Comparison of ENCODE assay signal across 14 mouse cellular contexts in the genomic region with DNA sequence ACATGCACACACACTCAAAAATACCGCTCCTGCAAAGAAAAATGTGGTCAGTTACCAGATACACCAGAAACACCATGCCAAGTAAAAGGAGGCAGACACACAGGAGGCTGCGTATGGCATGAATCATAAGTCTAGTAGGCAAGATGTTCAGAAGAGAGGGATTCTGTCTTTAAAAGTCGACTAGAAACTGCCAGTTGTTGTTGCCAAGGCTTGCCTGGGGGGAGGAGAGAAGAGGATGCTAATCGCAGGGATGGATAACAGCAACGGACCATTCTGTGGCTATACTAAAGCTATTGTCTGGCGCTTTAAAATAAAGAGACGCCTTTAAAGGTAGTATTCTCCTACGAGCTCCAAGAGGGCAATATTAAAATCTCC. TPM values are rescaled to one million over a fixed set of nuclear protein-coding genes. Genes with fewer than 3 reads are reported as not detected.
DNase-seq lines count a peak whose midpoint lies in the region; ATAC-seq and TF ChIP-seq lines count a peak whose summit lies in the region.
"Had no signal": no experiment of that assay in that cellular context is flagged by ENCODE, and none has a peak within 500 bp of the region (broad histone marks: within the 10 kb centered on the region; RNA-seq: fewer than 3 reads in every experiment).

No protein-coding gene starts in this region.

- 59% methylated on average over 8 of the region's 8 CpGs for WGBS in embryonic facial prominence, embryonic 12.5 days
- WGBS in embryonic facial prominence, embryonic 10.5 days: 66% methylated on average over 8 of the region's 8 CpGs
- 41% methylated on average over 8 of the region's 8 CpGs for WGBS in limb, embryonic 15.5 days
- WGBS in limb, embryonic 10.5 days: 48% methylated on average over 8 of the region's 8 CpGs
- 41% methylated on average over 8 of the region's 8 CpGs for WGBS in hindbrain, postnatal 0 days
- 36% methylated on average over 8 of the region's 8 CpGs for WGBS in stomach, embryonic 16.5 days

- peaks cover 50% of the 10 kb centered on the region for H3K4me1 ChIP-seq in embryonic facial prominence, embryonic 12.5 days
- H3K4me1 ChIP-seq in embryonic facial prominence, embryonic 10.5 days: peaks cover 53% of the 10 kb centered on the region
- peaks cover 45% of the 10 kb centered on the region for H3K4me1 ChIP-seq in limb, embryonic 15.5 days
- H3K4me1 ChIP-seq in limb, embryonic 10.5 days: peaks cover 47% of the 10 kb centered on the region
- H3K4me1 ChIP-seq in hindbrain, postnatal 0 days (ENCODE audit: insufficient read depth, low read length): peaks cover 34% of the 10 kb centered on the region
- peaks cover 37% of the 10 kb centered on the region for H3K4me1 ChIP-seq in stomach, embryonic 16.5 days (ENCODE audit: control insufficient read depth, insufficient read depth, low read length)

- intact Hi-C loops in left cerebral cortex, adult 2 months (cut with DNase I): loop anchor here (5.0 kb wide), 1 partner anchor 47 kb away; a partner anchor contains a TSS

- no peaks in the 10 kb centered on the region for H3K9me3 ChIP-seq in embryonic facial prominence, embryonic 12.5 days
- no peaks in the 10 kb centered on the region for H3K9me3 ChIP-seq in embryonic facial prominence, embryonic 10.5 days
- H3K9me3 ChIP-seq in limb, embryonic 15.5 days: no peaks in the 10 kb centered on the region
- H3K9me3 ChIP-seq in limb, embryonic 10.5 days (replicated peaks): no peaks in the 10 kb centered on the region
- H3K9me3 ChIP-seq in hindbrain, postnatal 0 days (ENCODE audit: low read length): no peaks in the 10 kb centered on the region
- no peaks in the 10 kb centered on the region for H3K9me3 ChIP-seq in stomach, embryonic 16.5 days (replicated peaks; ENCODE audit: control insufficient read depth, low read length)
- H3K9me3 ChIP-seq: forebrain, embryonic 15.5 days; liver, embryonic 15.5 days had no signal

- no peaks in the 10 kb centered on the region for H3K27me3 ChIP-seq in embryonic facial prominence, embryonic 12.5 days
- no peaks in the 10 kb centered on the region for H3K27me3 ChIP-seq in embryonic facial prominence, embryonic 10.5 days (replicated peaks; ENCODE audit: low read depth, poor library complexity, severe bottlenecking)
- H3K27me3 ChIP-seq in limb, embryonic 15.5 days: no peaks in the 10 kb centered on the region
- no peaks in the 10 kb centered on the region for H3K27me3 ChIP-seq in limb, embryonic 10.5 days (ENCODE audit: low read depth, poor library complexity, severe bottlenecking)
- H3K27me3 ChIP-seq in hindbrain, postnatal 0 days (ENCODE audit: insufficient read depth, low read length): no peaks in the 10 kb centered on the region
- H3K27me3 ChIP-seq in stomach, embryonic 16.5 days (ENCODE audit: control insufficient read depth, insufficient read depth, low read length): no peaks in the 10 kb centered on the region
- H3K27me3 ChIP-seq: forebrain, embryonic 15.5 days; liver, embryonic 15.5 days had no signal

- ATAC-seq in embryonic facial prominence, embryonic 12.5 days (ENCODE audit: insufficient number of reproducible peaks, insufficient read depth, low FRiP score, low TSS enrichment): no peak
- ATAC-seq in limb, embryonic 15.5 days (ENCODE audit: insufficient number of reproducible peaks, low FRiP score, low TSS enrichment, low read depth): no peak
- ATAC-seq in hindbrain, postnatal 0 days: no peak
- ATAC-seq in stomach, embryonic 16.5 days (ENCODE audit: insufficient read depth, low FRiP score): no peak
- ATAC-seq: forebrain, embryonic 15.5 days had no signal

- H3K4me2 ChIP-seq in embryonic facial prominence, embryonic 12.5 days (replicated peaks): no peak overlapping the region
- H3K4me2 ChIP-seq in limb, embryonic 15.5 days: 0 out of 2 replicates have a peak overlapping the region, but pooled peaks have one; percentile 12
- peak overlapping the region; percentile 19; the same call in 1 of the 2 replicates for H3K4me2 ChIP-seq in hindbrain, postnatal 0 days (ENCODE audit: low read depth, low read length)
- H3K4me2 ChIP-seq in stomach, embryonic 16.5 days (ENCODE audit: low read depth, low read length): peak overlapping the region; percentile 37; the same call in 1 of the 2 replicates
- H3K4me2 ChIP-seq: forebrain, embryonic 15.5 days; liver, embryonic 15.5 days had no signal

- H3K9ac ChIP-seq in embryonic facial prominence, embryonic 12.5 days: no peak overlapping the region
- no peak overlapping the region for H3K9ac ChIP-seq in limb, embryonic 15.5 days
- no peak overlapping the region for H3K9ac ChIP-seq in hindbrain, postnatal 0 days (replicated peaks; ENCODE audit: low read length)
- no peak overlapping the region for H3K9ac ChIP-seq in stomach, embryonic 16.5 days (ENCODE audit: low read length)
- H3K9ac ChIP-seq: forebrain, embryonic 15.5 days; liver, embryonic 15.5 days had no signal

- TF ChIP-seq CTCF in hindbrain, postnatal 0 days (IDR thresholded peaks at IDR 0.05; ENCODE audit: low read depth): no peak
- TF ChIP-seq CTCF in left cerebral cortex, adult 2 months (IDR thresholded peaks at IDR 0.05): no peak

- 0 out of 2 replicates have a peak overlapping the region, but pooled peaks have one; percentile 13 for H3K27ac ChIP-seq in embryonic facial prominence, embryonic 12.5 days
- no peak overlapping the region for H3K27ac ChIP-seq in embryonic facial prominence, embryonic 10.5 days (replicated peaks)
- H3K27ac ChIP-seq in limb, embryonic 15.5 days: no peak overlapping the region
- H3K27ac ChIP-seq in limb, embryonic 10.5 days: no peak overlapping the region
- no peak overlapping the region for H3K27ac ChIP-seq in hindbrain, postnatal 0 days
- H3K27ac ChIP-seq in stomach, embryonic 16.5 days (ENCODE audit: low read length): peak overlapping the region; percentile 33; the same call in 1 of the 2 replicates
- no peak overlapping the region for H3K27ac ChIP-seq in left cerebral cortex, adult 2 months
- H3K27ac ChIP-seq: forebrain, embryonic 15.5 days; liver, embryonic 15.5 days; macrophage had no signal

- no peaks in the 10 kb centered on the region for H3K36me3 ChIP-seq in embryonic facial prominence, embryonic 12.5 days
- H3K36me3 ChIP-seq in embryonic facial prominence, embryonic 10.5 days (replicated peaks): no peaks in the 10 kb centered on the region
- no peaks in the 10 kb centered on the region for H3K36me3 ChIP-seq in limb, embryonic 15.5 days
- H3K36me3 ChIP-seq in limb, embryonic 10.5 days: no peaks in the 10 kb centered on the region
- H3K36me3 ChIP-seq in hindbrain, postnatal 0 days (ENCODE audit: insufficient read depth, low read length): no peaks in the 10 kb centered on the region
- H3K36me3 ChIP-seq in stomach, embryonic 16.5 days (ENCODE audit: control insufficient read depth, insufficient read depth, low read length): no peaks in the 10 kb centered on the region
- H3K36me3 ChIP-seq: forebrain, embryonic 15.5 days; G1E; liver, embryonic 15.5 days had no signal

- no peak overlapping the region for H3K4me3 ChIP-seq in embryonic facial prominence, embryonic 12.5 days
- no peak overlapping the region for H3K4me3 ChIP-seq in embryonic facial prominence, embryonic 10.5 days
- no peak overlapping the region for H3K4me3 ChIP-seq in limb, embryonic 15.5 days
- no peak overlapping the region for H3K4me3 ChIP-seq in limb, embryonic 10.5 days
- H3K4me3 ChIP-seq in hindbrain, postnatal 0 days (ENCODE audit: low read length): no peak overlapping the region
- no peak overlapping the region for H3K4me3 ChIP-seq in stomach, embryonic 16.5 days (replicated peaks; ENCODE audit: low read length)
- H3K4me3 ChIP-seq in left cerebral cortex, adult 2 months: no peak overlapping the region
- H3K4me3 ChIP-seq: forebrain, embryonic 15.5 days; liver, embryonic 15.5 days had no signal

- DNase-seq in embryonic facial prominence, embryonic 10.5 days (ENCODE audit: low spot score): no peak
- no peak for DNase-seq in limb, embryonic 10.5 days (ENCODE audit: low spot score)
- DNase-seq in hindbrain, postnatal 0 days (ENCODE audit: low spot score): no peak
- DNase-seq in adipocyte (ENCODE audit: low spot score): no peak
- no peak for DNase-seq in left cerebral cortex, adult 2 months (ENCODE audit: extremely low spot score in 1 of 2, low spot score in 2 of 2)
- DNase-seq: gastrocnemius, postnatal 14 days; kidney, adult 11 months had no signal

RNA-seq across cellular contexts. Expression of a gene that starts 49.2 kb away (rescaled TPM):
- 10.4 and 10.8 TPM in 2 replicates for polyA plus RNA-seq in embryonic facial prominence, embryonic 12.5 days (2016; fragmentation: Nextera tagmentation; extraction: Ambion mirVana)
- 6.8 and 7.3 TPM in 2 replicates for polyA plus RNA-seq in embryonic facial prominence, embryonic 10.5 days (2016; fragmentation: Nextera tagmentation; extraction: Ambion mirVana)
- polyA plus RNA-seq in limb, embryonic 15.5 days (2015; fragmentation: Nextera tagmentation; extraction: Ambion mirVana): 7.4 and 7.7 TPM in 2 replicates
- 5.8 and 6.4 TPM in 2 replicates for polyA plus RNA-seq in limb, embryonic 10.5 days (2016; fragmentation: Nextera tagmentation; extraction: Ambion mirVana)
- 62.3 and 69.5 TPM in 2 replicates for total RNA-seq in hindbrain, postnatal 0 days (2014; rRNA removed)
- 19.9 and 21.4 TPM in 2 replicates for polyA plus RNA-seq in hindbrain, postnatal 0 days (2015; fragmentation: Nextera tagmentation; extraction: Ambion mirVana)
- 6.3 and 6.5 TPM in 2 replicates for polyA plus RNA-seq in stomach, embryonic 16.5 days (2015; fragmentation: Nextera tagmentation; extraction: Ambion mirVana)
- 10 to 100 TPM; 37.9 to 39.0 TPM for total RNA-seq in left cerebral cortex, adult 2 months (2021)
- total RNA-seq: G1E had no signal
- polyA plus RNA-seq: G1E had no signal

Comparison
In these comparisons a context has a peak if more than half of its experiments do, and no peak if none do; other contexts are left out.
1. H3K27ac ChIP-seq: peak in embryonic facial prominence, embryonic 12.5 days (single experiment) and stomach, embryonic 16.5 days (single experiment); none in embryonic facial prominence, embryonic 10.5 days (single experiment), limb, embryonic 15.5 days (single experiment), limb, embryonic 10.5 days (single experiment), hindbrain, postnatal 0 days (single experiment) and left cerebral cortex, adult 2 months (single experiment).